Mouse (Mus musculus) liver, postnatal 0 days (tissue): ENCODE results near the gene Npepps. TPM values are rescaled to one million over a fixed set of nuclear protein-coding genes. Genes with fewer than 3 reads are reported as not detected.
A peak's percentile ranks its signal among the peaks of the same experiment; 100 is the strongest.

Experiments
- ATAC-seq: fragments of 200-750 bp; cut with Nextera tagmentation; 2 replicates; pipeline ENCODE4 v1.8.0; 2017; ENCODE audit warnings: mild to moderate bottlenecking, moderate library complexity
- DNase-seq: peaks from one replicate; pipeline ENCODE4 v3.0.0-alpha.2; 2016
- H3K27ac ChIP-seq: fragments of 300-500 bp; sonication (generic); 2 replicates; pipeline ENCODE4 v1.5.1; 2014; ENCODE audit warnings: antibody characterized with exemption, moderate library complexity, mild to moderate bottlenecking, low read depth
- H3K27me3 ChIP-seq: fragments of 300-500 bp; sonication (generic); 2 replicates; pipeline ENCODE4 v1.6.1; 2014; ENCODE audit warnings: low read length, control low read depth, mixed read lengths; ENCODE audit not compliant: insufficient read depth
- H3K36me3 ChIP-seq: fragments of 300-500 bp; sonication (generic); replicated peaks from 2 replicates; pipeline ENCODE4 v1.6.1; 2014; ENCODE audit warnings: mild to moderate bottlenecking, control low read depth, low read length, moderate library complexity, mixed read lengths; ENCODE audit not compliant: insufficient read depth
- H3K4me1 ChIP-seq: fragments of 300-500 bp; sonication (generic); 2 replicates; pipeline ENCODE4 v1.6.1; 2014; ENCODE audit warnings: antibody characterized with exemption, mild to moderate bottlenecking, control low read depth; ENCODE audit not compliant: insufficient read depth
- H3K4me2 ChIP-seq: fragments of 300-500 bp; sonication (generic); 2 replicates; pipeline ENCODE4 v1.6.1; 2014; ENCODE audit warnings: low read depth, mild to moderate bottlenecking, low read length, moderate library complexity, mixed read lengths
- H3K4me3 ChIP-seq: fragments of 300-500 bp; sonication (generic); 2 replicates; pipeline ENCODE4 v1.5.1; 2014; ENCODE audit warnings: low read depth, low read length
- H3K9ac ChIP-seq: fragments of 300-500 bp; sonication (generic); replicated peaks from 2 replicates; pipeline ENCODE4 v1.6.1; 2014; ENCODE audit warnings: mild to moderate bottlenecking, moderate library complexity
- H3K9me3 ChIP-seq: fragments of 300-500 bp; sonication (generic); 2 replicates; pipeline ENCODE4 v1.6.1; 2016; ENCODE audit warnings: mild to moderate bottlenecking, control low read depth, low read length, mixed read lengths
- CTCF ChIP-seq: sonication (generic); IDR thresholded peaks from 2 replicates; pipeline ENCODE4 v1.5.1; 2016; ENCODE audit warnings: antibody characterized with exemption, low read depth
- EP300 ChIP-seq: IDR thresholded peaks from 2 replicates; pipeline ENCODE4 v1.6.1; 2016; ENCODE audit warnings: antibody characterized with exemption, low read depth, mild to moderate bottlenecking
- WGBS: fragments of 180-500 bp; shearing (Covaris S2); extraction: QIAGEN DNeasy Blood & Tissue Kit; methylation state at CpG from one replicate; pipeline ENCODE4 v1.1.7; 2014; ENCODE audit not compliant: insufficient replicate concordance; 5-methylcytosine and 5-hydroxymethylcytosine counted together
- polyA plus RNA-seq: library from polyadenylated mRNA; unstranded; fragments of >200 nt; fragmentation: Nextera tagmentation; extraction: Ambion mirVana; gene quantifications from 2 replicates; pipeline ENCODE4 v1.2.1, GENCODE M21; 2015

Gene Npepps
- polyA plus RNA-seq, 1 experiment from 2014 or later: 16.5 TPM

- Histone ChIP-seq H3K4me3 (no peak overlapping the region), H3K27ac (peak overlapping the region; percentile 75), H3K27me3 (no peaks in the 10 kb centered on the region), H3K36me3 (peaks cover 54% of the 10 kb centered on the region), H3K9me3 (no peaks in the 10 kb centered on the region), H3K9ac (no peak overlapping the region), H3K4me2 (no peak overlapping the region), H3K4me1 (no peaks in the 10 kb centered on the region)
- WGBS: 63% methylated on average over 9 of the region's 9 CpGs
- ATAC-seq (peak; percentile 86), DNase-seq (no peak)
- TF ChIP-seq CTCF: no peak
- no peak for TF ChIP-seq EP300
These were observed 69.6 kb downstream of the Npepps start for GRCm38 (mm10) chr11:97210728-97211400.

DNA sequence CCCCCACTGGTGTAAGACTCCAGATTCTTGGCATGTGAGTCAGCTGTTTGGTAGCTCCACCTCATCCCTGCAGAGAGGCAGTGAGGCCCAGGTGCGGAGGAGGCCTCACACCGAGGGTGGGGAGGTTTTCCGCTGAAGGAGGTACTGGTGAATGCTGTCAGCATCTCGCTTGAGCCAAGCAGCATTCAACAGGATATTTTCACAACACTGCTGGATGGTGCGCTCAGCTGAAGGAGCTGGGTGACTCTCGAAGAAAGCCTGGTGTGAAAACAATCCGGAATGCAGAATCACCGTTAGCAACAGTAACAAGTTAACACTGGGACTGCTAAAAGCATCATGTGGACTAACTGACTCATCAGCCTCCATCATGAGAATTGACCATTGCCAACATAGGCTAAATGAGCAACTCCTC lies 73.4 kb downstream of the Npepps start:
- no peak overlapping the region for H3K27ac ChIP-seq
- no peaks in the 10 kb centered on the region for H3K4me1 ChIP-seq
- WGBS: 87% methylated on average over 8 of the region's 8 CpGs
- no peak overlapping the region for H3K9ac ChIP-seq
- H3K4me3 ChIP-seq: no peak overlapping the region
- H3K27me3 ChIP-seq: no peaks in the 10 kb centered on the region
- no peak overlapping the region for H3K4me2 ChIP-seq
- ATAC-seq: no peak
- DNase-seq: no peak
- H3K36me3 ChIP-seq: peaks cover 23% of the 10 kb centered on the region
- no peaks in the 10 kb centered on the region for H3K9me3 ChIP-seq
- TF ChIP-seq EP300 (no peak), CTCF (no peak)

DNA sequence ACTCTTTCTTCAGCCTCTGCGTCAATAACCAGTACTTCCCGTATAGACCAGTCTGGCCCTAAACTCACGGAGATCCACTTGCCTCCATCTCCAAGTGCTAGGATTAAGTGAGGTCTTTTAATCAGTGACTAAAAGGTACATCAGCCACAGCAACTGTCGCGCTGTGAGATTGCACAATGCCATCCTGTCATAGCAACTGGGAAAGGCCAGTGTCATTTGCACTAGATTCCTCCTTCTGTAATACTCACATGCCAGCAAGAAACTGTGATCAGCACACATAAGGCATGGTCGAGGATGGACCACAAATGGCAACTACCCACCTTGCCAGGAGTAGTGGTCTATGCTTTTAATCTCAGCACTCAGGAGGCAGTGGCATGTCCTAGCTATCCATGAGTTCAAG lies 80.9 kb downstream of the Npepps start:
- H3K27me3 ChIP-seq: no peaks in the 10 kb centered on the region
- TF ChIP-seq EP300: no peak
- no peak for TF ChIP-seq CTCF
- ATAC-seq (peak; percentile 74; the same call in 1 of the 2 replicates), DNase-seq (peak; percentile 44)
- no peaks in the 10 kb centered on the region; the same call in 1 of the 2 replicates for H3K4me1 ChIP-seq
- H3K9me3 ChIP-seq: no peaks in the 10 kb centered on the region
- H3K4me2 ChIP-seq: no peak overlapping the region
- H3K27ac ChIP-seq: no peak overlapping the region
- no peaks in the 10 kb centered on the region for H3K36me3 ChIP-seq
- no peak overlapping the region for H3K4me3 ChIP-seq
- WGBS: 53% methylated on average over 6 of the region's 6 CpGs
- H3K9ac ChIP-seq: no peak overlapping the region

- ATAC-seq (no peak), DNase-seq (peak; percentile 73)
- no peak overlapping the region for H3K27ac ChIP-seq
- 20% methylated on average over 5 of the region's 5 CpGs for WGBS
- no peaks in the 10 kb centered on the region for H3K36me3 ChIP-seq
- no peaks in the 10 kb centered on the region; the same call in 1 of the 2 replicates for H3K4me1 ChIP-seq
- H3K4me3 ChIP-seq: no peak overlapping the region
- TF ChIP-seq EP300 (no peak), CTCF (peak; percentile 84)
- no peaks in the 10 kb centered on the region for H3K27me3 ChIP-seq
- no peaks in the 10 kb centered on the region for H3K9me3 ChIP-seq
- no peak overlapping the region for H3K4me2 ChIP-seq
- H3K9ac ChIP-seq: no peak overlapping the region
These were observed 81.8 kb downstream of the Npepps start for GRCm38 (mm10) chr11:97198601-97199000.

GRCm38 (mm10) chr11:97197021-97197420 lies 83.4 kb downstream of the Npepps start:
- 73% methylated on average over 8 of the region's 8 CpGs for WGBS
- H3K27ac ChIP-seq: no peak overlapping the region
- ATAC-seq: no peak
- H3K27me3 ChIP-seq: no peaks in the 10 kb centered on the region
- no peak overlapping the region for H3K9ac ChIP-seq
- H3K9me3 ChIP-seq: no peaks in the 10 kb centered on the region
- H3K4me1 ChIP-seq: no peaks in the 10 kb centered on the region; the same call in 1 of the 2 replicates
- TF ChIP-seq EP300 (no peak), CTCF (no peak)
- H3K36me3 ChIP-seq: no peaks in the 10 kb centered on the region
- H3K4me3 ChIP-seq: no peak overlapping the region
- no peak for DNase-seq
- H3K4me2 ChIP-seq: no peak overlapping the region

DNA sequence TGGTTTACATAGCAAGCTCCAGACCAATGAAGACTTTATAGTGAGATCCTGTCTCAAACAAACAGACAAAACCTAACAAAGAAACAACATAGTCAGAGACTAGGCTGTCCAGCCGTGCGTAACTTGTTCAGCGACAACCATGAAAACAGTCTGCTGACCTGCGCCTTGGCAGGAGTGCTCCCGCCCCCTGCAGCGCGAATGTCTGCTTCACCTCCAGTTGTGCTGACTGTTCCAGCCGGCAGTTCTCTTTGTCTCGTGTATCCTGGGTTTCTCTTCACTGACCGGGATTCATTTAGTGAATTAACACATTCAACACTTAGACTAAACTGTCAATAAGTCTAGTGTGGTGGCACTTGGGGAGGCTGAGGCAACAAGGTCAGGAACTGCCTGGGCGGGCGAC lies 83.9 kb downstream of the Npepps start:
- no peak for TF ChIP-seq CTCF
- TF ChIP-seq EP300: no peak
- DNase-seq (no peak), ATAC-seq (no peak)
- Histone ChIP-seq H3K4me3 (no peak overlapping the region), H3K36me3 (no peaks in the 10 kb centered on the region), H3K9ac (no peak overlapping the region), H3K4me1 (no peaks in the 10 kb centered on the region; the same call in 1 of the 2 replicates), H3K9me3 (no peaks in the 10 kb centered on the region), H3K27me3 (no peaks in the 10 kb centered on the region), H3K4me2 (no peak overlapping the region), H3K27ac (no peak overlapping the region)
- WGBS: 81% methylated on average over 12 of the region's 12 CpGs

DNA sequence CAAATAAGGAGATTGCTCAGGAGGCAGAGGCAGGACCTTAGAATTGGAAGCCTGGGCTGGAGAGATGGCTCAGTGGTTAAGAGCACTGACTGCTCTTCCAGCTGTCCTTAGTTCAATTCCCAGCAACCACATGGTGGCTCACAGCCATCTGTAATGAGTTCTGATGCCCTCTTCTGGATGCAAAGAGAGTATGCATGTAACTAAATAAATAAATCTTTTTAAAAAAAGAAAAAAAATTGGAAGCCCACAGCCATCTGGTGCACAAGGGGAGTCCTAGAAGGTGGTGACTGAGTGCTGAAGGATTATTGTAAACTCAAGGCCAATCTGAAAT lies 87.9 kb downstream of the Npepps start:
- no peaks in the 10 kb centered on the region for H3K9me3 ChIP-seq
- DNase-seq: no peak
- ATAC-seq: no peak
- H3K27ac ChIP-seq: no peak overlapping the region
- H3K9ac ChIP-seq: no peak overlapping the region
- TF ChIP-seq EP300 (no peak), CTCF (peak; percentile 39; the same call in 1 of the 2 replicates)
- H3K4me3 ChIP-seq: no peak overlapping the region
- no peak overlapping the region for H3K4me2 ChIP-seq
- no peaks in the 10 kb centered on the region for H3K36me3 ChIP-seq
- no peaks in the 10 kb centered on the region for H3K27me3 ChIP-seq
- H3K4me1 ChIP-seq: peaks cover 11% of the 10 kb centered on the region
